Mouse (Mus musculus): ENCODE measurements around the gene Pld3.
"Not testable (repeated sequence)": the region's sequence is repeated elsewhere in the genome, so short reads cannot be mapped to it uniquely, and the experiment has no call there.

The Pld3 gene

DNA sequence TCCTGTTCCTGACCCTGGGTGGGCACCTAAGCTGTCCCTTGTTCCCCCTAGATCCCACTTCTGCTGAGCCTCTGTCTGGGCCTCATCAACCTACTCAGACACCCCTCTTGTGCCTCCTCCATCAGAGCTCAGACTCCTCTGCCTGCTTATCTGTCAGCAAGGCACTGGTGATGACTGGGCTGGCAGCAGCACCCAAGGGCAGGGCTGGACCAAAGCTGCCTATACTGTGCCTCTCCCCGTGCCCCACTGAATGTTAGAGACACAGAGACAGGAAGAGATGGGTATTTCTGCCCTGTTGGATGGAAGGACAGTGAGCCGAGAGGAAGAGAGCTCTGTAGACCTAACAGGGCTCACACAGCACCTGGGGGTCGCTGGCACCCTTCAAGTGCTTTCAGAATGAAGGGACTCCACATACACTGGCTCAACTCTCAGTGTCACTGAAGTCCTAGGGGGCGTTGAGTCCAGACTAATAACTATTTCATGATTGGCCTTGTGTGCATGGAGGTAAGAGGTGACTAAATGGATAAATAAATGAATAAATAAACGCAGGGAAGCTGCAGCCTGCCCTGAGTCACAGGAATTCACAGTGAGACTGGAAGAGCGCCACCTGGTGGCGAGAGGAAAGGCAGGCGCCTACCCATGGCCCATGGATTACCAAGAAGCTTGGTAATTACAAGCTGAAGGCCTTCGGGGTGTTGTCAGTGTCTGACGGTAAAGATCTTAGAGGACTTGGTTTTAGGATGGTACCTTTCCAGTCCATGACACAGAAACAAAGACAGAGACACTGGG, 26.8 kb downstream of the Pld3 start:
- DNase-seq (ENCODE audit: low read depth, low spot score): peak; percentile 78

DNA sequence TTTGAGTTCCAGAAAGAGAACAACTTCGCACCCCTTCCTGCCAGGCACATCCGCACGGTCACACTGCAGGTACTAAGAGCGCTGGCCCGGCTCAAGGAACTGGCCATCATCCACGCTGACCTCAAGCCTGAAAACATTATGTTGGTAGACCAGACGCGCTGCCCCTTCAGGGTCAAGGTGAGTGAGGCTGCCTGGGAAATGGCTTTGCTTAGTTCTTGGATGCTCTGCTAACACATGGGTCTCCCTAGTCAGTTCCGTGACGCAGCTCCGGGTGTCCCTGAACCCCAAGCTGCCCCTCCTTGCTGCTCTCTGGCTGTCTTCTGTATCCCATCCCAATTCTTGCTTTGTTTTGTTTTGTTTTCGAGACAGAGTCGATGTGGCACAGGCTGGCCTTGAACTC, 29.2 kb downstream of the Pld3 start:
- DNase-seq (ENCODE audit: low read depth, low spot score): no peak

DNA sequence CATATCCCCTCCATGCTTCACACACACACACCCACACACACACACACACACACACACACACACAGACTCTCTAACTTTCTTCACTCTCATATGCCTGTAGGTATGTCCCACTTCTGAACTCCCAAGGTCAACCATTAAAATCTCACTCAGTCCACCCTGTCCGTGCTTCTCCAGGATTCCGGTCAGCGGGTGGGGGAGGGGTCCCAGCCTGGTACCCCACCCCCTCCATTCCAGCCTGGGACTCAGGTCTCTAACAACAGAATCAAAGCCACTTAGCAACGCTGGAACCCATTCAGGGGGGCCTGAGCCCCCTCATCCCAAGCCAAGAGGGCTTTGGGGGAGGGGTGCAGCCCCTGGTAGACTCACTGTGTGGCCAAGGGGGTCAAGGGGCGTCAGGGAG, 30.1 kb downstream of the Pld3 start, which contains the start of gene Hipk4:
TSS of gene Hipk4 (plus strand) at position 301 of the 400 bp plus-strand sequence.
- no peak for DNase-seq (ENCODE audit: low read depth, low spot score)

DNA sequence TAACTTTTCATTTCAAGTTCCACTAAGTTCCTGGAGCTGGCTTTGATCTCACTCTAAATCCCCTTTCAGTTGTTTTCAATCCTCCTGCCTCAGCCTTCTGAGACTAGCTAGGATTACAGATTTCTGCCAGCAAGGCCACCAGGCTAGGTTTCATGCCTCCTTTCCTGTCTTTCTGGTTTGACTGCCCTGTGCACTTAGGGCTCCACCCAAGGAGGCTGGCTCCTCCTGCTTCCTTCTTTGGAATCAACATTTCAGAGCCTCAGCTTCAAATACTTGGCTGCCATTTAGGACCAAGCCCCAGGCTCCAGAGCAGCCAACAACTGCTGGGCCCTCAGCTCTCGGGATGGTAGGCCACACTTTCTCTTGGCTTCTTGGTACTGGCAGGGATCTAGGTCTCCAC, 32.4 kb downstream of the Pld3 start:
- DNase-seq (ENCODE audit: low read depth, low spot score): no peak

DNA sequence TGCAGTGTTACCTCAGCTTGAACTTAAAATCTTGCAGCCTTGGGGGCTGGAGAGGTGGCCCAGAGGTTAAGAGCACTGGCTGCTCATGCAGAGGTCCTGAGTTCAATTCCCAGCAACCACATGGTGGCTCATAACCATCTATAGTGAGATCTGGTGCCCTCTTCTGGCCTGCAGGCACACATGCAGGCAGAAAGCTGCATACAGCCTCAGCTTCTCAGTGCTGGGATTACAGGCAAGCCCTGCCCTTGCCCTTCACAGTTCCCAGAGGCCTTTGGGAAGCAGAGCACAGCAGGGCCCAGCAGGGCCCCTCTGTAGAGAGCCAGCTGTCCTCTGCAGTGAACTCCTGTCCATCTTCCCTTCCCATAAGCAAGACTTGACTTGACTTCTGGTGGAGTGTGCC, 32.9 kb downstream of the Pld3 start:
- no peak for DNase-seq (ENCODE audit: low read depth, low spot score)

DNA sequence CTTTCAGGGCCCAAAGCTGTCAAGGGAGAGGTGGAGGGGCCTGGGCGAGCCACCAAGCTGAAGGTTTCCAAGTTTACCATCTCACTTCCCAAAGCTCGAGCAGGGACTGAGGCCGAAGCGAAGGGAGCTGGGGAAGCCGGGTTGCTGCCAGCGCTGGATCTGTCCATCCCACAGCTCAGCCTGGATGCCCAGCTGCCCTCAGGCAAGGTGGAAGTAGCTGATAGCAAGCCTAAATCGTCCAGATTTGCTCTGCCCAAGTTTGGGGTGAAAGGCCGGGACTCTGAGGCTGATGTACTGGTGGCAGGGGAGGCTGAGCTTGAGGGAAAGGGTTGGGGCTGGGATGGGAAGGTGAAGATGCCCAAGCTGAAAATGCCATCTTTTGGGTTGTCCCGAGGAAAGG, 34.7 kb downstream of the Pld3 start:
- no peak for DNase-seq (ENCODE audit: low read depth, low spot score)

DNA sequence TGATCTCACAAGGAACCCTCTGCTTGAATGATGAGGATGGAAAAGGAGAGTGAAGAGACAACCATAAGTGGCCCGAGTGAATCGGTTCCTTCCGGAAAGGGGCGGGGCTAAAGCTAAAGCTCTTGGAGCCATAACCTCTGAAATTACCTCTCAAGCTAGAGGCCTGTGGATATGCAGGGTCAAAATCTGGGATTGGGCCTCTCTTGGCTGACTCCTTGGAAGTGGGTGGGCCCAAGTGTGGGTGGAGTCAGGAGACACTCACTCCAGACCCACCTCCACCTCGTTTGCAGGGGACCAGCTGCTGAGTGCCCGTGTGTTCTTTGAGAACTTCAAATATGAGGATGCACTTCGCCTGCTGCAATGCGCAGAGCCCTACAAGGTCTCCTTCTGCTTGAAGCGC, 38.1 kb downstream of the Pld3 start:
- no peak for DNase-seq (ENCODE audit: low read depth, low spot score)

DNA sequence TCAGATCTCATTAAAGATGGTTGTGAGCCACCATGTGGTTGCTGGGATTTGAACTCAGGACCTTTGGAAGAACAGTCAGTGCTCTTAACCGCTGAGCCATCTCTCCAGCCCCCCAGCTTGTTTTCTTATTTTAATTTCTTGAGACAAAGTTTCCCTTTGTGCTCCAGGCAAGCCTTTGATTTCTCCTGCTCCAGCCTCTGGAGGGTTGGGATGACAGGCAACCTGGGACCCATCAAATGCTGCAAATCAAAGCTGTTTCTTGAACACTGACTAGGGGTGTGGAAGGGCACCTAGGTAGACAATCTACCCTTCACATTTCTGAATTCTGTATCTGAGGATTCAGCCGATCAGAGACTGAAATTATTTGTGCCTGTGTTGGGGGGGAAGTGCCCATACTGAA, 42.2 kb downstream of the Pld3 start:
- DNase-seq (ENCODE audit: low read depth, low spot score): no peak

DNA sequence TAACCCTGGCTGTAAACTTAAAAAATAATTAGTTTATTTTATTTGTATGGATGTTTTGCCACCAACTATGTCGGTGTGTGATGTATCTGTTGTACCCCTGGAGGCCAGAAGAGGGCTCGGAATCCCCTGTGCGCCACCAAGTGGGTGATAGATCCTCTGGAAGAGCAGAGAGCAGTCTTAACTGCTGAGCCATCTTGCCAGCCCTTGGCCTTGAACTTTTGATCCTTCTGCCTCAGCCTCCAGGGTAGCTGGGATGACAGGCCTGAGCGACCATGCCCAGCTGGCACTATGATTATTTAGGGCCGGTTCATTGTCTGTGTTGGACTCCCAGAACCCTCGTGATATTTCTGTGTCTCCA, 44.4 kb downstream of the Pld3 start:
- DNase-seq (ENCODE audit: low read depth, low spot score): peak; percentile 84

DNA sequence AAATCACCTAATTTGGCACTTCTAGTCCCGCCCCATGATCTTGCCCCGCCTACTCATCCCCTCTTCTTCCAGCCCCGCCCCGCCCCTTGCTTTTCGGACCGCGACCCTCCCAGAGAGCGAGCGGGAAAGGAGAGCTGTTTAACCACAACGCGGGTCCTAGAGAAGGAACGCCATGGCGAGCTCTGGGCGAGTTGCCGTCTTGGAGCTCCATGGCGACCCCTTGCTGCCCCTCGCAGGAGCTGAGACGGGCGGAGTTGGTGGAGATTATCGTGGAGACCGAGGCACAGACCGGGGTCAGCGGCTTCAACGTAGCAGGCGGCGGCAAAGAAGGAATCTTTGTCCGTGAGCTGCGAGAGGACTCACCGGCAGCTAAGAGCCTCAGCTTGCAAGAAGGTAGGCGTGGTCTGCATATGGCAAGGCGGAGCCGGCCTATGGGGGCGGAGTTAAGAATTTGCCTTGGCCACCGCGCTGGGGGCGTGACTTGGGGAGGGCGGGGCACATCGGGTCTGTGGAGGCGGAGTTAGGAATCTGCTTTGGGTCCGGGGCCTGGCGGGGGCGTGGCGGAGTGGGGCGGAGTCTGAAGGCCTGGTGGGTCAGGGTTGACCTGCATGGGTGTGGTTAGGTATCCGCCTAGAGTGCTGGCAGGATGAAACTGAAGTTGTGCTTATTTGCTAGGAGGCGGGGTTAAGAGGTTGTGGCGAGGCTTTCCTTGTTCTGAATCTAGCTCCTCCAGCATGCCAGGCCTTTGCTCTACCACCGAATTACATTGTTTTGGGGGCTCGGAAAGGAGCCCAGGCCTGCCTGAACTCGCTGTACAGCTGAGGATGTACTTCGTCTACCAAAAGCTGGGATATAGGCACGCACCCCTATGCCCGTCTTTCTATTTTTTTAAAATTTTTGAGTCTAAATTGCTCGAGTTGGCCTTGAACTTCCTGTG, 45.0 kb downstream of the Pld3 start:
- DNase-seq (ENCODE audit: low read depth, low spot score): peak; percentile 96

DNA sequence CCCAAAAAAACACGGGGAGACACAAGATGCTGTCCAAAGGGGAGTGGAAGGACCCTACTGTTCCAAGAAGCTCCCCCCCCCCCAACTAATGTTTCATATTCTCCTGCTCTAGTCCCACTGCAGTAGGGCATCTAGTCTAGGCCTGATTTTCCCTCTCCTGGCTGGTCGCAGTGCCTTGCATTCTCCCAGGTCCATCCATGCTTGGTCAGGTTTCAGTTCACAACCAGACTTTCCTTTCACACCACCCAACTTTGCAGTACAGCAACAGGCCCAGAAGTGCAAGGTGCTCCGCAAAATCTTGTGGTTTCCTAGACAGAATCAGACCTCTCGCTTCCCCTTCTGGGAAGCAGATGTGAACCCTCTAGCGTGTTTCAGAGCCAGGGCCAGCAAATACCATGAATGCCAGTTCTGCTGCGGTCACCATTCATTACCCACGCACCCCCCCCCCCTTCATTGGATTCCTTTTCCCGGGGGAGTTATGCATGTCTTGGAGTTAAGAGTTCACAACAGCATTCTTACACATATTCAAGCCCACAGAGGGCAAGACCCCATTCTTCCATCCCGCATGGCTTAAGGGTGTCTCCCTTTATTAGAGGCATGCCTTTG, 46.1 kb downstream of the Pld3 start:
- DNase-seq (ENCODE audit: low read depth, low spot score): no peak

DNA sequence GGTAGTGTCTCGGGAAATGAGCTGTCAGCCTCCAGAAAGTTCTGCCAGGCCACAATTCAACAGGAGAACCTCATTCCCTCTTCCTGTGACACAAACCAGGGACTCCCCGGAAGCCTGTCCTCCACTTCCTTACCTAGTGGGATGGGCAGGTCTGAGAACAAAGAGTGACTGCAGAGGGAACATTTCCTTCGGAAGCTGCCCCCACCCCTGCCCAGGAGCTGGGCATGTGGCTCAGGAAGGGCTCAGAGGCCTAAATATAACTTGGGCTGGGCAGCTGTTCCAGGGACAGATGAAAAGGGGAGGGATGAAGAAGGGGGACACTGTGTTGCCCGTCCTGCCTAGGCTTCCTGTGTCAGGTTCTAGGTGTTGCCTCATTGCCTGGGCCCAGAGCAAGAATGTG, 51.4 kb downstream of the Pld3 start:
- no peak for DNase-seq (ENCODE audit: low read depth, low spot score)

DNA sequence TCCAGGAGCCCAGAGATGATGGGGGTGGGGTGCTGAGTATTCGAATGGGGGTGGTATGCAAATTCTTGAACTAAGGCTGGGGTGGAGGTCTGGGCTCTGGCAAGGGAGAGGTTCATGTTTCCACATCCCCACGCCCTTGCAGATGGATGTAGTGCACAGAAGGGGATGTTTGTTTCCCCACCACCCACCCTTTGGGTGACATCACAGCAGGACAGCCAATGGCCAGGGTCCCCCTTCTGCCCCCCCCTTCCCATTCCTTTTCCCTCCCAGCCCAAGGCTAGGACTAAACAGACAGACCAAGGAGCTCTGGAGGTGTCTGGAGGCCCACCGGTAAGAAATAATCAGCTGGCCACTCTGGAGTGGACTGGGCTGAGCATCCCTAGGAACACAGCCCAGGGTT, 54.0 kb downstream of the Pld3 start, which contains the start of gene Prx:
TSS of gene Prx (plus strand) at position 289 of the 400 bp plus-strand sequence.
- no peak for DNase-seq (ENCODE audit: low read depth, low spot score)

DNA sequence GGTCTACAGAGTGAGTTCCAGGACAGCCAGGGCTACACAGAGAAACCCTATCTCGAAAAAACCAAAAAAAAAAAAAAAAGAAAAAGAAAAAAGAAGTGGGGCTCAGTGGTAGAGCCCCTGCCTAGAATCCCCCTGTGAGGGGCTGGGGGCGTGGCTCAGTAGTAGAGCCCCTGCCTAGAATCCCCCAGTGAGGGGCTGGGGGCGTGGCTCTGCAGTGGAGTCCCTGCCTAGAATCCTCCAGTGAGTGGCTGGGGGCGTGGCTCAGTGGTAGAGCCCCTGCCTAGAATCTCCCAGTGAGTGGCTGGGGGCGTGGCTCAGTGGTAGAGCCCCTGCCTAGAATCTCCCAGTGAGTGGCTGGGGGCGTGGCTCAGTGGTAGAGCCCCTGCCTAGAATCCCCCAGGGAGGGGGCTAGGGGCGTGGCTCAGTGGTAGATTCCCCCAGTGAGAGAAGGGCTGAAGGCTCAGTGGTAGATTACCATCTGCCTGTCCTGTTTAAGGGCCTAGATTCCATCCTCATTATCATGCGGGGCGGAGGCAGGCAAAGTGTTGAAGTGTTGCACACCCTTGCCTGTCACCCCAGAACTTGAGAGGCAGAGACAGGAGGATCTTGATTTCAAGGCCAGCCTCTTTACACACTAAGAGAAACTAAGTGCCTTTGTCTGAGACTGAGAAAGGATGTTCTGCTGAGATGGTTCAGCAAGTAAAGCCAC, 58.2 kb downstream of the Pld3 start:
- DNase-seq (ENCODE audit: low read depth, low spot score): not testable (repeated sequence)

DNA sequence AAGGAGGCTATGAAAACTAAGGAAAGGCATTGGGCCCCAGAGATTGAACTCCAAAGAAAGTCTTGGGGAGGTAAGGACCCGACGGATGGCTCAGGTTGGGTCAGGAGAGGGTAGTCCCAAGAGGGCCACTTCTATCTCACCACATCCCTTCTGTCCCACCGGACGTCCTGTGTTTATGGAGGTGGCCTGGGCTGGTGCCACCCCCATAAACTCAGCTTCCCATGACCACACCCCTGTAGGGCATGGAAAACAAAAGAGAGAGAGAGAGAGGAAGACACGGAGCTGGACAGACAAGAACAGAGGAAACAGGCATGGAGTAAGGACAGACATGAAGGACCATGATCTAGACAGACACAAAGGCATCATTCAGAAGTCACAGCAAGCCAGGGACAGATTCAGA, 59.6 kb downstream of the Pld3 start:
- no peak for DNase-seq (ENCODE audit: low read depth, low spot score)

DNA sequence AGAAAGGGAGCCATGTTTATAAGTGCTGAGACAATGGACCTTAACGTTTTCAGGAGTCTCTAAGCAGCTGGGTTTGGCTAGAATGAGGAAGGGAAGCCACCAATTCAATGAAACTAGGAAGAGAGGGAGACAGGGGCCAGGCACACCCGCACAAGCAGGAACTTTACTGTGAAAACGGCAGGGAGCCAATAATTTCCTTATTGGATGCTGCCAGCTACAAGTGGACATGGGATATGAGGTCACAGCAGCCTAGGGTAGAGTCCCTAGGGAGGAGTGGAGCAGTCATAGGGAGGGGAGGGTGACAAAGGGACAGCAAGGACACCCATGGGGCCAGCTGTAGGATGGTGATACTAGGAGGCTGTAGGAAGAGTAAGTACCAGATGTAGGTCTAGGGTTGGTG, 60.0 kb downstream of the Pld3 start:
- no peak for DNase-seq (ENCODE audit: low read depth, low spot score)

DNA sequence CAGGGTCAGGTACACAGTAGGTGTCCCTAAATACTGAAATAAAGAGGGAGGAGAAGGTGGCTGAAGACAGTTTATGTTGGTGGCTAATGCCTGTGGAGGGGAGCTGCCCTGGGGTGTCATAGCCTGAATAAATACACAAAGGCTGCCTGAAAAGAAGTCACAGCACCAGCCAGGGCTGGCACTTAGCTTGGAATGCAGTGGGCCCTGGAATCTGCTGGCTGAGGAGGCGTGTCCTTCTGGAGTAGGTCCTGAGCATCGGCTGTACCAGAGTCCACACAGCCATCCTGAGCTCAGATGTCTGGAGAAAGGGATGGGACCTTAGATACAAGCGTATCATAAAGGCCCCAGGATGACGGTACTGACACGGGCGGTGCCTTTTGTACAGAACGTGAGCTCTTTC, 61.2 kb downstream of the Pld3 start:
- DNase-seq (ENCODE audit: low read depth, low spot score): no peak

DNA sequence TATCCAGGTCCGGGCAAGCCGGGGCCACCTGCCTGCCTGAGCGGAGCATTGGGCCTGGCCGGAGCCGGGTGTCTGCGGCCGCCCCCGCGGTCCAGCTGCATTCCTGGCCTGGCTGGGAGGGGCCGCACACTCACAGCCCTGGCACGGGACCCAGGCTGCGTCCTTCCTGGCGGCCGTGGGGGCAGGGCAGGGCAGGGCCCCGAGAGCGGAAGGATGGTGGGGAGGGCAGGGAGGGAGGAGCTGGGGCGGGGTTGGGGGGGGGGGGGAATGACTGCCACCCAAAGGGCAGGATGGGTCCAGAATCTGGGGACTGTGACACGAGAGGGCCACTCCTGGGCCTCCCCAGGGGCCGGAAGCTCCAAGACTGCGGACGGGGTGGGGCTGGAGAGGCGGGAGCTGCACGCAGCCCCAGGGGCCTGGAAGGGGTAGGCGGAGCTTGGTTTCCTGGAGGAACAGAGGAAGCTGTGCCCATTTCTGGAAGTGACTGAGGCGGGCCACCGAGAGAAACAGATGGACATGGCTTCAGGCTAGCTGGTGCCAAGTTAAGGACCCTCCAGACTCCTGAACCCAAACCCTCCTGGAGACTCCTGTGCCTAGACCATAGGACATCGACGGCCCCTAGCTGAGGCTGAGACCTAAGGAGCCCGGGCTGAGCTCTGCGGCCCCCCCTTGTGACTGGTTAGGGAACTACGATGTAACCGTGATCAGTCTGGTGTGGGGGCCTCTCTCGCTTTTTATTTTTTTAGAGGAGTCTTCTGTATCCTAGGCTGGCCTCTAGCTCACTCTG, 62.3 kb downstream of the Pld3 start:
- DNase-seq (ENCODE audit: low read depth, low spot score): peak; percentile 91

DNA sequence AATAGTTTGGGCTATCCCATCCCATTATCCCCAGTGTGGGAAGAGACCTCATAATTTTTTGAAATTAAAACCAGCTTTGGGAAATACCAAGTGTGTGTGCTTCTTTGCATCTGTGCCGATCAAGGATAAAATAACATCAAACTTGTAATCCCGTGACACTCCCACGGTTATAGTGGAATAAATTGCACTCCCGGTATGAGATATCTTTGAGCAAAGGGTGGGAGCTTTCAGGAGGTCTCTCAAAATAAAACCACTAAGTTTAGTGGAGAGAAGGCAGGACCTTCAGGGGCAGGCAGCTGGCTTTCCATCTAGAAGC, 62.8 kb downstream of the Pld3 start:
- no peak for DNase-seq (ENCODE audit: low read depth, low spot score)

DNA sequence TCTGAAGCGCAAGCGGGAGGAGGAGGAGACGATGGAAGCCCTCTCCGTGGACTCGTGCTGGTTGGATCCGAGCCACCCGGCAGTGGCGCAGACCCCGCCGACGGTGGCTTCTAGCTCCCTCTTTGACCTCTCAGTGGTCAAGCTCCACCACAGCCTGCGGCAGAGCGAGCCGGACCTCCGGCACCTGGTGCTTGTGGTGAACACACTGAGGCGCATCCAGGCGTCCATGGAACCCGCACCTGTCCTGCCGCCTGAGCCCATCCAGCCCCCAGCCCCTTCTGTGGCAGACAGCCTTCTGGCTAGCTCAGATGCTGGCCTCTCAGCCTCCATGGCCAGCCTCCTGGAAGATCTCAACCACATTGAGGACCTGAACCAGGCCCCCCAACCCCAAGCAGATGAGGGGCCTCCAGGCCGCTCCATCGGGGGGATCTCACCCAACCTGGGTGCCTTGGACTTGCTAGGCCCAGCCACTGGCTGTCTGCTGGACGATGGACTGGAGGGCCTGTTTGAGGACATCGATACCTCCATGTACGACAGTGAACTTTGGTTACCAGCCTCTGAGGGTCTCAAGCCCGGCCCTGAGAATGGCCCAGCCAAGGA, 63.6 kb downstream of the Pld3 start:
- no peak for DNase-seq (ENCODE audit: low read depth, low spot score)
